In genomic region chr5:62483521-62483920, GRCm38 (mm10) we compare ENCODE assay signal across 10 mouse cellular contexts.
DNase-seq lines count a peak whose midpoint lies in the region; ATAC-seq and TF ChIP-seq lines count a peak whose summit lies in the region.
"Had no signal": no experiment of that assay in that cellular context is flagged by ENCODE, and none has a peak within 500 bp of the region (broad histone marks: within the 10 kb centered on the region; RNA-seq: fewer than 3 reads in every experiment).

No protein-coding gene starts in this region.

- H3K4me3 ChIP-seq in limb, embryonic 14.5 days (replicated peaks; ENCODE audit: low read length), result no peak overlapping the region
- H3K4me3 ChIP-seq: neural tube, embryonic 13.5 days had no signal

- H3K9ac ChIP-seq in limb, embryonic 14.5 days (ENCODE audit: low read depth, low read length, severe bottlenecking), result no peak overlapping the region
- H3K9ac ChIP-seq: neural tube, embryonic 13.5 days had no signal

- WGBS in limb, embryonic 14.5 days, result 31% methylated on average over 5 of the region's 5 CpGs

- no peak for TF ChIP-seq POLR2A in brain, embryonic 14.5 days (IDR thresholded peaks at IDR 0.05; ENCODE audit: borderline replicate concordance, extremely low read depth, insufficient read depth, insufficient read length, poor library complexity, severe bottlenecking)
- TF ChIP-seq POLR2A in limb, embryonic 14.5 days (IDR thresholded peaks at IDR 0.05; ENCODE audit: borderline replicate concordance, extremely low read depth, insufficient read depth, insufficient read length), result no peak

- TF ChIP-seq CTCF in brain, embryonic 14.5 days (IDR thresholded peaks at IDR 0.05; ENCODE audit: borderline replicate concordance, extremely low read depth, insufficient read depth, insufficient read length), result no peak

- no peak overlapping the region for H3K27ac ChIP-seq in limb, embryonic 14.5 days (replicated peaks; ENCODE audit: low read depth, low read length)
- H3K27ac ChIP-seq: hindbrain, postnatal 0 days; neural tube, embryonic 13.5 days had no signal

- no peaks in the 10 kb centered on the region for H3K9me3 ChIP-seq in limb, embryonic 14.5 days (ENCODE audit: control insufficient read depth, low read length)
- H3K9me3 ChIP-seq: neural tube, embryonic 13.5 days had no signal

- no peak for ATAC-seq in limb, embryonic 14.5 days (ENCODE audit: low FRiP score, low read depth)
- ATAC-seq: hindbrain, postnatal 0 days had no signal

- H3K4me2 ChIP-seq in limb, embryonic 14.5 days (replicated peaks; ENCODE audit: low read depth, low read length, severe bottlenecking), result no peak overlapping the region
- H3K4me2 ChIP-seq: neural tube, embryonic 13.5 days had no signal

- H3K27me3 ChIP-seq in limb, embryonic 14.5 days (ENCODE audit: control insufficient read depth, insufficient read depth, low read length), result no peaks in the 10 kb centered on the region
- H3K27me3 ChIP-seq: neural tube, embryonic 13.5 days had no signal

- no peaks in the 10 kb centered on the region for H3K36me3 ChIP-seq in limb, embryonic 14.5 days (ENCODE audit: control insufficient read depth, insufficient read depth, low read length)
- H3K36me3 ChIP-seq: neural tube, embryonic 13.5 days had no signal

- peak; percentile 67 for DNase-seq in adrenal gland, postnatal 10 days
- no peak for DNase-seq in adrenal gland, adult 2 months
- DNase-seq in lung, postnatal 10 days, result peak; percentile 16
- DNase-seq in lung, postnatal 36 days, result no peak
- DNase-seq in brain, embryonic 14.5 days (ENCODE audit: low read depth), result peak; percentile 51
- peak; percentile 79 for DNase-seq in limb, embryonic 14.5 days (ENCODE audit: low spot score)
- no peak for DNase-seq in layer of hippocampus, adult 9-11 months
- no peak for DNase-seq in frontal cortex, adult 2 months (ENCODE audit: extremely low spot score in 1 of 2, low spot score in 1 of 2)

- H3K4me1 ChIP-seq in limb, embryonic 14.5 days (ENCODE audit: control insufficient read depth, insufficient read depth, low read length), result no peaks in the 10 kb centered on the region
- H3K4me1 ChIP-seq: neural tube, embryonic 13.5 days had no signal

Comparison
In these comparisons a context has a peak if more than half of its experiments do, and no peak if none do; other contexts are left out.
1. DNase-seq: peak in adrenal gland, postnatal 10 days (single experiment), lung, postnatal 10 days (single experiment), brain, embryonic 14.5 days (single experiment) and limb, embryonic 14.5 days (single experiment); none in adrenal gland, adult 2 months (single experiment), lung, postnatal 36 days (single experiment), layer of hippocampus, adult 9-11 months (single experiment) and frontal cortex, adult 2 months (0 of 2).